Mouse (Mus musculus) heart, postnatal 25 days (tissue): ENCODE data around the gene St5. TPM values are rescaled to one million over a fixed set of nuclear protein-coding genes. Genes with fewer than 3 reads are reported as not detected.

Experiments
- DNase-seq: peaks from one replicate; pipeline ENCODE4 v3.0.0; 2022; ENCODE audit warnings: low spot score
- intact Hi-C: fragments of 180-260 bp; cut with DNase I; formaldehyde crosslinking; loops from one replicate; pipeline ENCODE4 v1.15.1; 2025
- total RNA-seq, 2 experiments: library from RNA; stranded (reverse); gene quantifications; 2 replicates each; pipeline ENCODE4 v1.2.3; 2021

St5 gene
- total RNA-seq, 2 experiments from 2014 or later = 28.0 to 30.2 TPM

DNA sequence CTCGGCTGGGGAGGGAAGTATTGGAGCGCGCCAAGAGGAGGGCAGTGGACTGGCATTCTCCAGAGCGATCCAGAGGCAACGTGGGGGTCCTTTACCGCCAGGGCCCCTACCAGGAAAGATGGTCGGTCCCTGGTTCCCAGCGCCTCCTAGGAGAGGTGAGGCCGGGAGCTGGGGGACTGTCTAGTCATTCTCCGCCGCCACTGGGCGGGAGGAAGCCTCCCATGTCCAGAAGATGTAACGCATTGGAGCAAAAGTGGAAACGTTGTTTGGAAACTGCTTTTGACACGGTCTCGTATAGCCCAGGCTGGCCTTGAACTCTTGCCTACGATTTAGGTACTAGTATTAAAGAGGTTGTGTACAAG, 592 bp upstream of the St5 start:
- DNase-seq = no peak
- intact Hi-C loops = no loop called here

- no peak for DNase-seq
- intact Hi-C loops = no loop called here
These were observed 684 bp downstream of the St5 start for GRCm38 (mm10) chr7:109702721-109703120.

DNA sequence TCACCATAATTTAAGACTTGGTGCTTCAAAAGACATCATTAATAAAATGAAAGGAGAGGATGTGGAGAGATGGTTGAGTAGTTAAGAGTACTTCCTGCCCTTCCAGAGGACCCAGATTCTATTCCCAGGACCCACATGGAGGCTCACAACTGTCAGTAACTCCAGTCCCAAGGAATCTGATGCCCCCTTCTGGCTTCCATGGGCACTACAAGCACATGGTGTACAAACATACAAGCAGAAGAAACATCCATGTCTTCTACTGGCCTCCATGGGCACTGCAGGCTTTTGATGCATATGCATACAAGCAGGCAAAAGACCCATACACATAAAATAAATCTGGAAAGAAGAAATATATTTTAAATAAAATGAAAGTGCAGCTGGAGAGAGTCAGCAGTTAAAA, 3.2 kb downstream of the St5 start:
- no peak for DNase-seq
- intact Hi-C loops = no loop called here

DNA sequence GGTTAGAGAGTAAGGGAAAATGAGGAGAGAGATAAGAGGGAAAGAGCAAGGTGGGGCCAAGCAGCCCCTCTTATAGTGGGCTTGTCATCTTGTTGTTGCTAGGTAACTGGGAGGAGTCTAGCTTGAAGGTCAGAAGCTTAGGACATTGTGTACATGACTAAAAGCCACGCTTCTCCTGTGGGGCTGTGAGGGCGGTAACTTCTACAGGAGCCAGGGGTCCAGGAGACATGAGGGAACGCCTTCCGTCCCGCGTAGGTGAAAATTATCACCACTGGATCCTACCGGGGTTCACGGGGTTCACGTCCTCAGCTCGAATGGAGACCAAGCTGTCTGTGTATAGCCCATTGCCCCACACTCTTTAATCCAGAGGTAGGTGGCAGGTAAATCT, 8.1 kb downstream of the St5 start:
- intact Hi-C loops = no loop called here
- DNase-seq = no peak

DNA sequence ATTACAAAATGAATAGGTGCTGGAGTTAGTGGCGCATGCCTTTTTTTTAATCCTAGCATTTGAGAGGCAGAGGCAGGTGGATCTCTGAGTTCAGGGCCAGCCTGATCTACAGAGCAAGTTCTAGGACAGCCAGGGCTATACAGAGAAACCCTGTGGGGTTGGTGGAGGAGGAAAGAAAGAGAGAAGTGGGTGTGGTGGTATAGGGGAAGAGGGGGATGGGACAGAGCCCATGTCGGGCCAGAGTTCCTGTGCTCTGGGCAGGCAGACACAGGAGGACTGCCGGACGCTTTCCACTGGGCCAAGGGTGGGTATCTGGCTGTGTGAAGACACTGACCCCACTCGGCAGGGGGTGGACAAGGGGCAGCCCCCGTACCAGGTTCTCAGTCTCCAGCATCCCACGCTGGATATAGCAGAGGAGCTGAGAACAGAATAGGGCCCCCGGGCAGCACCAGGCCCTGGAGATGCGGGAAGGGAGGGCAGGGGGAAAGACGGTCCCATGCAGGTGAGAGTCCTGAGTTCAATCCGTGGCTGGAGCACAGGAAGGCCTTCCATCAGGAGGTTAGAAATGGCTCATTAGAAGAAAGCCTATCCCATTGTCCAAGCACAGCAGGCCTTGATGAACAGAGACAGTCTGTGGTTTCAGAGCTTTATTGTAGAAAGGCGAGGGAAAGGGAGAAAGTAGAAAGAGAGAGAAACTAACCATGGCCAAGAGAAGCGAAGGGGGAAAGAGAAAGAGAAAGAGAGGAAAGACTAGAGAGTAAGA, 8.6 kb downstream of the St5 start:
- intact Hi-C loops = no loop called here
- DNase-seq = no peak

GRCm38 (mm10) chr7:109690961-109691360, 12.4 kb downstream of the St5 start:
- DNase-seq = no peak
- intact Hi-C loops = no loop called here

- DNase-seq = no peak
- intact Hi-C loops = no loop called here
These were observed 13.3 kb downstream of the St5 start for GRCm38 (mm10) chr7:109690101-109690500.

DNA sequence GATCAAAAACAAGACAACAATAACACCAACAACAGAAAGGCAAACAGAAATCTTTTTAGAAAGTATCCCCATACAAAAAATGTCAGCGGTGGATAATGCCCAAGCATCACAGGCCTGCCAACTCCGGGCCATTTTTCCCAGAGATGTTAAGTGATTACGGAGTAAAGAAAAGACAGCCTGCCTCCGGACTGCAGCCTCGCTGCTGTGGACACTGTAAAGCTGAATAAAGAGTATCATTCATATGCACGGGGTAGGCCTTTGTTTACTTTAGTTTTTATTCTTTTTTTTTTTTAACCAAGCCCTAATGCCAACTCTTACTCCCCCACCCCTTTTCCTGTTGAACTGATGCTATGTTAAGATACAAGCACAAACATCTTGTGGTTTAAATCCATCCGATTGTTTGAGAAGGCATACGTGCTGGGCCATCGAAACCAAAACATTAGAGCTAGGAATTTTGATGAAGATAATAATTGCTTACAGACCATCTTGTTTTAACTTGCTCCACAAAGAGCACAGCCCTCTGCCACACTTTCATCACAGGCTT, 16.7 kb downstream of the St5 start:
- no peak for DNase-seq
- intact Hi-C loops = no loop called here

- intact Hi-C loops = no loop called here
- DNase-seq = no peak
These were observed 22.5 kb downstream of the St5 start for GRCm38 (mm10) chr7:109680879-109681278.

GRCm38 (mm10) chr7:109680284-109680683, 23.1 kb downstream of the St5 start:
- DNase-seq = no peak
- intact Hi-C loops = no loop called here

DNA sequence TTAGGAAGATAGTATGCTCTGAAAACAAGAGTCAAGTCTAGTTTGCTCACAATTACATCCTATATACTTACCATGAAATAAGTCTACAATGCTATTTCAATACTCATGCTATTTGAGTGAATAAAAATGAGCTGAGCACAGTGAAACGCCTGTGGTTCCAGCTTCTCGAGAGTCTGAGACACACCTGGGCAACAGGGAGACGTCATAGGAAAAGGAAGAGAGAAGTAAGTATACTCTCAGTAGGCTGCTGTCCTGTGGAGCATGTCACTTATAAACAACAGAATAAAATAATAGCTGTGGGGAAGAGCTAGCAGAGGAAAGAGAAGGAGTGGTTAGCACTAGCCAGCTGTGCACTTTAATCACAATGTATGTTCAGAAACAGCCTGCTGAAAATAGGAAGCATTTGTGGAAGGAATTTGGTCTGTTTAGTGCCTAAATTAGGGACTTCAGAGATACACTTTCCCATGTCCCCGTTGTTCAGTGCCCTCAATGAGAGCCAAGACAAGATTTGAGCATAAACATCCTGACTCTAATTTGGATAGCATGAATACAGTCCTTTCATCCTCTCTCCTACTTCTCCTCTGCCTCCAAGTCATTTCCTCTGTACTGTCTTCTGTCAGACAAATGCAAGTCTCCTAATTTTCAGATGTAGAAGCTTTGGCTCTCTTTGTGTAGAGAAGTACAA, 28.3 kb downstream of the St5 start:
- intact Hi-C loops = loop anchor here (5.0 kb wide), 1 partner anchor 48 kb away; no protein-coding TSS in a partner anchor

GRCm38 (mm10) chr7:109671581-109672471, 31.6 kb downstream of the St5 start:
- intact Hi-C loops = loop anchor here (5.0 kb wide), 1 partner anchor 45 kb away; no protein-coding TSS in a partner anchor
- peak; percentile 62 for DNase-seq

More for the DNA sequence above, 28.3 kb downstream of the St5 start:
- no peak for DNase-seq

- intact Hi-C loops = loop anchor here (5.0 kb wide), 1 partner anchor 42 kb away; no protein-coding TSS in a partner anchor
- no peak for DNase-seq
These were observed 33.8 kb downstream of the St5 start for GRCm38 (mm10) chr7:109669426-109670170.

- no peak for DNase-seq
- intact Hi-C loops = no loop called here
These were observed 36.7 kb downstream of the St5 start for GRCm38 (mm10) chr7:109666664-109667063.

DNA sequence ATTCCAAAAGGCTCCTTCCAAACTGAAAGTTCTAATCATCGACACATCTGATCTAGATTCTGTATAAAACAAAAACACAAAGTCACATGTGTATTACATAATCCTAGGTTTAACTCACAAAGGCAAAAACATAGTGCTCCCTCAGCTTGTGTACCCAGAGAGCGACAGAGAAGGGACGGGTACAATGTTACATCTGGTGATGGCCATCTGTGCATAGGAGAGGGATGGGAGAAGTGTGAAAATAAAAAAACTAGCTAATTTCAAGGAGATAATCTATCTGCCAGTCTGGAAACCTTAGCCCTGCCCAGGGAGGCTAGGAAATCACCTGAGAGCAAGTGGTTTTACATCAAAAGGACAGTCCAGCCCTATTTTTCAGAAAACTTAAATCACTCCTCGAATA, 40.8 kb downstream of the St5 start:
- DNase-seq = no peak
- intact Hi-C loops = no loop called here

DNA sequence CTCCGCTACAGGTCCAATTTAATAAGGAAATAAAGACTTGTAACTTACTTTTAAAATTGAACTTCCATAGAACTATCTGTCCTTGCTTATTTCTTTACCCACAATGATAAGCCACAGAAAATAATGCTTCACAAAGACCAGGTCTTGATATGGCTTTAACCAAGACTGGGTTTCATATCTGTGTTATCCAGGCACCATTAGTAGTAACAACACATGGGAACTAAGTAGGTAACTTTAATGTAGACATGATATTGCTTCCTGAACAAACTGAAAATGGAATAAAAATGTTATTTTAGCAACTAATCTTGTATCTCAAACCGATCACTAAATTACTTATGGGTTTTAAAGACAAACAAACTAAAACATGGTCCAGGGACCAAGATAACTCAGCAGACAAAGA, 44.1 kb downstream of the St5 start:
- intact Hi-C loops = no loop called here
- no peak for DNase-seq

DNA sequence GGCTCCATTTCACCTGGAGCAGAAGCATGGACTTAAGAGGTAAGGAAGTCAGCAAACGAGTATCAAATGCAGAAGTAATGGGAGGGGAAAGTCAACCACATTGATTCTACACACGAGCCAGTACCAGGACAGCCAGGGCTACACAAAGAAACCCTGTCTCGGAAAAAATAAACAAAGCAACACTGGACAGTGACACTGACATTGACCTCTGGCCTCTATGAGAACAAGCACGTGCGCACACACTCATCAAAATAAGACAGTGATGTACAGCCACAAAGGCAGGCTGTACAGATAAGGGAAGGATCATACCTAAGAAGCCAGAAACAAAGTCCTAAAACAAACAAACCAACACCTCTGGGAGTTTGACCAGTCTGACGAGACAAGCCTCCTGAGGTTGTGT, 45.5 kb downstream of the St5 start:
- intact Hi-C loops = no loop called here
- no peak for DNase-seq

- no peak for DNase-seq
- intact Hi-C loops = no loop called here
These were observed 48.5 kb downstream of the St5 start for GRCm38 (mm10) chr7:109654871-109655270.

- no peak for DNase-seq
- intact Hi-C loops = no loop called here
These were observed 54.4 kb downstream of the St5 start for GRCm38 (mm10) chr7:109648812-109649594.
